Mouse (Mus musculus): ENCODE data around the gene Smoc1.

Gene Smoc1

DNA sequence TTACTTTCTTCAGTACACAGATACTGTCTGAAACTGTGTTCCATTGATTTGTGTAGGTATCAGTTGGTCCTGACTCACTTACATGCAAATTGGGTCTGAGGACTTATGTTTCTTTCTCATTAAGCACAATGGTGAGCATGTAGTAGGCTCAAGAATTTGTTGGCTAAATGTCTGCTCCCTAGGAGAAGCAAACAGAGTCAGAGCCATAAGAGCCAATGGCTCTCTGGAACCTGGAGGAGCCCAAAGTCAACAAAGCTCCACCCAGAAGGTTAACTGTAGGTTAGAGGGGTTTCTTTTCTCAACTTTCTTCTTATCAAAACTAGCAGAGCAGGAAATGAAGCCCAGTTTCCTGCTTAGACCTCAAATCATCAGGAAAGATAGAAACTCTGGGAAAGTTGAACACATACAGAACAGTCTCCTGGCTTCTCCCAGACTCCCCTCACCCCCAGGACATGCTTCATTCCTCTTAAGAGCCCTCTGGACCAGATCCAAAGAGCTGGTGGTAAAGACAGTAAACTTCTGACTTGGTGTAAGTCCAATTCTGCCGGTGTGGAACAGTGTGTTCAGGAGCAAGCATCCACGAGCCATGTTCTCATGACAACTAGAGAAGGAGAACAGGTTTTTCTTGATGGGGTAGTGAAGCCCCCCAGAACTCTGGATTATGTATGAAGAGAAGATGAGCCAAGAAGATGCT lies 51.5 kb downstream of the Smoc1 start:
- no peak for DNase-seq (ENCODE audit: low read depth, low spot score)

DNA sequence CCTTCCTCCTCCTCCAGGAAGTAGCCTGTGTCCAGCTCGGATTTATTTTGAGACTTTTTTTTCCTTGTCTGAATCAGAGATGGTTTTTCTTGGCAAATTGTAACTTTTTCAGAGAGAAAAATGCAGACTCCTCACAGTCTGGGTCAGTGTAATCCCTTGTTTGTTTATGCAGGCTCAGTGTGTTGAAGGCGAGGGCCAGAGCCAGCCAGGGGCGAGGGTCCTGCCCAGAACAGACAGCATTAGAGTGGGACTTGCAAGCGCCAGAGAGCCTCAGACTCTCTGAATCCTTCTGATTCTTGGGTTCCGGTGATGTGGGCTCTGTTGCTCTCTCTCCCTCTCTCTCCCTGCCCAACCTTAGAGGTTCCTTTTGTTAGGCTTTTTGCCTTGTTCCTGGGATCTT lies 53.7 kb downstream of the Smoc1 start:
- no peak for DNase-seq (ENCODE audit: low read depth, low spot score)

DNA sequence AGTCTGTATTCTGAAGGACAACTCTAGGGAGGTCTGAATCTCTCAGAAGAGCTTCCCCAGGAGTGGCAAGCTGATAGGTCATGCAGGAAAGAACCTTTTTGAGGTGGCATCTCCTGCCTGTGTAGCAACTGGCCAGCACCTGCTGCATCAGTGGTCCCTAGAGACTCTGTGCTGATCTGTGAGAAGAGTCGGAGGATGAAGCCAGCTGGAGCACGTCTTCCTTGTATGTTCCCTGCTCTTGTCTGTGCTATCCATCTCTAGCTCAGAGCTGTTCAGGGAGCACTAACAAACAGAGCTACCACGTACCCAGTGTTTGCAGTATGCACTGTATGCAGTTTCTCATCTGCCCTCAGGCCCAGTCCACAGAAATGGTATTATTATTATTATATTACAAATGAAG lies 54.4 kb downstream of the Smoc1 start:
- no peak for DNase-seq (ENCODE audit: low read depth, low spot score)

DNA sequence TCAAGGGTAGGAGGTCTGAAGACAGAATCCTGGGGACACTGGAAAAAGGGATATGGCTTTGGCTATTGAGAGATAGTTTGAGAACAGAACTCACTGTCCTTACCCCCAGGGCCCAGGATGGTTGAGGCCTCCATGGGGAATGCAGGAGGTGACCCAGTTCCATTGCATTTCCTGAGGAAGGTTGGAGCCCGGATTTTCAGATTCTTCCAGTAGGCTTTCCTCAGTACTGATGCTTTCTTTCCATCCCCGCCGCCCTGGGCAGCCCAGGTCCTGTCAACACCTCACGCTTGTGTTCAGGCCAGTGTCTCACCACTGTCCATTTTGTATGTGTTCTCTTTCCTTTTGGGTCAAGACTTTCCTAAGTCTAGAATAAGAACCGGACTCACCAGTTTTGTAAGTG lies 56.5 kb downstream of the Smoc1 start:
- DNase-seq (ENCODE audit: low read depth, low spot score): no peak

DNA sequence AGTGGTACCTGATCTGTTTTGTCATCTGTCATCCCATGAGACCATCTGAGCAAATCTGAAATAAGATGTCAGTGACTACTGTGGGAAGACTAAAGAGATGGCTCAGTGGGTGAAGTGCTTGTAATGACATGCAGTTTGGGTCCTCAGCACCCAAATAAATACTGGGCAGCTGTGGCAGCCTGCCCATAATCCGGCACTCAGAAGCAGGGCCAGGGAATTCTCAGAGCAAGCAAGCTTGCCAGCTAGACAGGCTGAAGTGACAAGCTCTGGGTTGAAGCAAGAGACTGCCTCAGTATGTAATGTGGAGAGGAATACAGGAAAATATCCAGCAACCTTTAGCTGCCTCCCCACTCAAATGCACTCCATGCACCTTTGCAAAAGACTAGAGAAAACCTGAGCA lies 58.6 kb downstream of the Smoc1 start:
- no peak for DNase-seq (ENCODE audit: low read depth, low spot score)

DNA sequence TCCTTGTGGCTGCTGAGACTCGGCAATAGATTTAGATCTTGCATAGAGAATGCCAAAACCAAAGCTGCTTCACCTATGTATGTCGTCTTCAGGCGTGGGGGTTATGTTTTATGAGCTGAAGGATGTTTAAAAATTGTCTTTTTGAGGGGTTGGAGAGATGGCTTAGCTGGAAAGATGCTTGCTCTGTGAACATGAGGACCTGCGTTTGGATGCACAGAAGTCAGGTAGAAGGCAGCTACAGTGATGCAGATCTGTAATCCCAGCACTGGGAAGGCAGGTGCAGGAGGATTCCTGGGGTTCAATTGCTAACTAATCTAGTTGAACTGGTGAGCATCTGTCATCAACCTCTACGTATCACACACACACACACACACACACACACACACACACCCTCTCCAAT lies 61.5 kb downstream of the Smoc1 start:
- no peak for DNase-seq (ENCODE audit: low read depth, low spot score)

DNA sequence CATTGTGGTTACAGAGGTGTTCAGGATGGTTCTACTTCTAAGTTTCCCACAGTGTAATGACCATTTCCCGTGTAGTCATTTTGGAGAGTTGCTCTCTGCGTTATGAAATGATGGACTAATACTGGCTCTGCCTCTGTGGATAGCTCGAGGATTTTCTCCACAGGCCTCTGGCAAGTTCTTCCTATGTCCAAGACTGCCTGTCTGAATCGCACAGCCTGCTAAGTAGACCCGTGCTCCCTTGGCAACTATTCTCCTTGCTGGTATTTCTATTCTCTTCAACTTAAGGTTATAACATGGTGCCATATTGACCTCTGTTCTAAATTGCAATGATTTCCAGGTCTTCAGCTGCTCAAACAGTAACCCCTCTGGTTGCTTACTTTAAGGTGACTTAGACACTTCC lies 65.0 kb downstream of the Smoc1 start:
- no peak for DNase-seq (ENCODE audit: low read depth, low spot score)

DNA sequence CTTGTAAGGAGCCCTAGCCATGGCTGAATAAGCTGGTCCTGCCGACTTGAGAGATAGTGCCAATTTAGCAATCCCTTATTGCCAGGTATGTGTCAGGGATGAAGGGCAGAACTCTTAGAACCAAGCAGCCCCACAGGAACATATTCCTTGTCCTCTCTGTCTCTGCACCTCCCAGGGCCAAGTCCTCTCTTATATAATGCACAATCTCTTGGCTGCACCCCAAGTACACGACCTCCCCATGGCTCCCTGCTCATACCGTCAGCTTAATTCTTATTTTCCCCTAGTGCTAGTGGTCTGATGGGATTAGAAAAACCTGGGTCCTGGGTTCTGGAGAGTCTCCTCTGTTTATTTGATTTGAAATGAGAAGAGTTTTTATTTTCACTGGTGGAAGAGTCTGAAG lies 66.0 kb downstream of the Smoc1 start:
- no peak for DNase-seq (ENCODE audit: low read depth, low spot score)

DNA sequence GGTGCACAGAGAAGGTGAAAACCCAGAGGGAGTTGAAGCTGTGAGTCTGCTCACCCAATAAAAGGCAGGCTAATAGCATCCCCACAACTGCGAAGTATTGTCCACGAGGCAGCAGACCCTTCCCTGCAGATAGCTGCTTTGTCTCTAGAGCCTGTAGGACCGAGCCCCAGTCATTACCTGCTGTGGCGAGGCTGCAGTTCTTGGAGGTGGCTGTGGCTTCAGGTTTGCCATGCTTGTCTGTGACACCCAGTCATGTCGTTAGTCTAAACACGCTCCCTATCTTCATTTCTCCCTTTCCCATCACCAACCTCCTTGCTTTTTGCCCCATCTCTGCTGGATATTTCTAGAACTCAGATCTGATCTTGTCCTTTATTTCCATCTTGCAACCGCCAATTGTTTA lies 66.6 kb downstream of the Smoc1 start:
- DNase-seq (ENCODE audit: low read depth, low spot score): no peak

DNA sequence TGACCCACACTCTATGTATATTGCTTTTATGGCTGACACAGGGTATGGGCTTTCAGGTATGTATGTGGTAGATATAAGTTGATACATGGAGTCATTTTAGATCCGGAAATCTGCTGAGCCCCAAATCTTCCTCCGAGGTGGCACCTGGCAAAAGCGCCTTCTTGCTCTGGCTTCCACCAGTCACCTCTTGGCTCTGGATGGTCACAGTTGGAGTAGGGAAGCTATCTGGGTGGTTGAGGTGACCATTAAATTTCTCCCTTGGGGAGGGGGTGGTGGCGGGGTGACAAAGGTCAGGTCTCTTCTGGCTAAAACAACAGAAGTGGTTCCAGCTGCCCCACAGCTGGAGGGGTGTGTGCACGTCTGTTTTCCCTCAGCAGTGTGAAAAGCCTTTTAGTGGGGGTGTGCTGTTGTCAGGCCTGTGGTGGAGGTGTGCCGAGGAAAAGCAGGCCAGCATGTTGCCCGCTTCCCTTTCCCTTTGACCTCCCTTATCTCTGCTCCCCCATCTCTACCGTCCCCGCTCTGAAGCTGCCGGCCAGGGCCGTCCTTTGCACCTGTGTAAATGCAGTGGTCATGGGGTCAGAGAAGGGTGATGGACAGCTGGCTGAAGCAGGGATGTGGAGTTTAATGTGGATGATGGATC lies 68.3 kb downstream of the Smoc1 start:
- no peak for DNase-seq (ENCODE audit: low read depth, low spot score)

DNA sequence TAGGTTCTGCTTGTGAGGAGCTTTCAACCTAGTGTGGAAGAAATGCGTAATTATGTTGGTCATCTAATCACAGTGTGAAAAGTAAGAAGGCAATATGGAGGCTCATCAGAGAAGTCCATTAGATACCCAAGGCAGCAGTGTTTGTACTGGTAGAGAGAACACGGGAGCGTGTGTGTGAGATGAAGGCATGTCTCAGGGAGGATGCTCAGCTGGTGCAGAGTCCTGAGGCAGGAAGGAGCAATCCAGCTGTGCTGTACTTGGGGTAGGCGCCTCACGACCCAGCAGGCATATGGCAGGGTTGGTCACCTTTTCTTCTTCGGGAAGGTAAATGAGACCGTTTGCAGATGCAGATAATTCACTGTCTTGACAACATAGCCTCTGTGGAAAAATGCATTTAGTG lies 70.7 kb downstream of the Smoc1 start:
- no peak for DNase-seq (ENCODE audit: low read depth, low spot score)

DNA sequence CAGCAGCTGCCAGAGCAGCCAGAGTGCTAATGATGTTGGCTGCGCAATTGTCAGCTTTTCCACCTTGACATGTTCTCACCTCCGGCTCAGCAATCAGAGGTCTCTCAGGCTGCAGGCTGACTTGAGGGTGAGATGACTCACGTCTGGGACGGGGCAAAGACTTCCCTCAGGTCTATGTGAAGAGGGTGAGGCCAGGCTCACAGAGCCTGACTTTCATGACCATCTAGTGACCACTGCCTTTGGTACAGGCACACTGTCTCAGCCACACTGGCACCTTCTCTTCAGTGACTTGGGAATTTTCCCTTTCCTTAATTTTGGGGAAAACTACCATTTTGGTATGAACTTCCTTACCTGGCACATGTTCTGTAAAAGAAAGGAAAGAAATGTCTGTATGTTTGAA lies 71.1 kb downstream of the Smoc1 start:
- no peak for DNase-seq (ENCODE audit: low read depth, low spot score)

DNA sequence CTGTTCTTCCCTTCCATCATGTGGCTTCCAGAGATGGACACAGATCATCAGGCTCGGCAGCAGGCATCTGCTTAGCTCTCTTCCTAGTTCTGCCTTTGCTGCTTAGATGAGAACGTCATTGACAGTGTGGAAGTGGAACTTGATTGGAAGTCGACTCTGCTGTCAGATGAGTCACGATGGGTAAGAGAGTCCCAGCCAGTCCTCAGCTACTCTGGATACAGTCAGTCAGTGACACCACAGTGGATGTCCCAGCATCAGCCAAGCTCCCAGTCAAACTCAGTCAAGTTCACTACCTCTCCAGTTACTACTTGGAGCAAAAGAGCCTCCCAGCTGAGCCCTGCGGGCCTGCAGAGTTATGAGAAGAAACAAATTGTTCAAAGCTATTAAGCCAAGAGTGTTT lies 72.6 kb downstream of the Smoc1 start:
- DNase-seq (ENCODE audit: low read depth, low spot score): no peak

DNA sequence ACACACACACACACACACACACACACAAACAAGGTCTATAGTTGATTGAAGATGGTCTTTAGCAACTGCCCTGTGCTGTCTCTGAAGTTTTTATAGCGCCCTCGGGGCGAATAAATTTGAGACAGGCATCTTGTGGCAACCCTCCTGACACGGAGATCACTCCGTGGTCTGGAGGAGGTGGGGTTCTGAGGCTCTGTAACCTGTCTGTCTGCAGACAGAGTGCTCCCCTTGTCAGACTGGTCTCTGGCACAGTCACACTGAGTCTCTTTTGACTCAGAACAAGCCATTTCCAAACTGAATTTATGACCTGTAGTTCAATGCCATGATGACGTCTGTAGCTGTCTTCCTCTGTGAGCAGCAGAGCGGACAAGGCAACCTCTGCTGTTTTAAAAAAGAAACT lies 75.1 kb downstream of the Smoc1 start:
- no peak for DNase-seq (ENCODE audit: low read depth, low spot score)

DNA sequence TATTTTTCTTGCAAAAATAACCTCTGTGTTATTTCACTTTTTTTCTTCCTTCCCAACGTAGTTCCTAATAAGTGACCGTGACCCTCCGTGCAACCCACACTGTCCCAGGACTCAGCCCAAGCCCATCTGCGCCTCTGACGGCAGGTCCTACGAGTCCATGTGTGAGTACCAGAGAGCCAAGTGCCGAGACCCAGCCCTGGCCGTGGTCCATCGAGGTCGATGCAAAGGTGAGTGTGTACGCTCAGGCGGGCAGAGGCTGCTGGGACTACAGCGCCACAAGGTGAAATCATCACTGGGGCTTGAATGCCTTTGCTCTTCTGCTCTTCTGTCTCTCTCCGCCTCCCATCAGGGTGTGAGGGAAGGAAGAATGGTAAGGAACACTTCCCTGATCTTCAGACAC lies 77.9 kb downstream of the Smoc1 start:
- no peak for DNase-seq (ENCODE audit: low read depth, low spot score)

DNA sequence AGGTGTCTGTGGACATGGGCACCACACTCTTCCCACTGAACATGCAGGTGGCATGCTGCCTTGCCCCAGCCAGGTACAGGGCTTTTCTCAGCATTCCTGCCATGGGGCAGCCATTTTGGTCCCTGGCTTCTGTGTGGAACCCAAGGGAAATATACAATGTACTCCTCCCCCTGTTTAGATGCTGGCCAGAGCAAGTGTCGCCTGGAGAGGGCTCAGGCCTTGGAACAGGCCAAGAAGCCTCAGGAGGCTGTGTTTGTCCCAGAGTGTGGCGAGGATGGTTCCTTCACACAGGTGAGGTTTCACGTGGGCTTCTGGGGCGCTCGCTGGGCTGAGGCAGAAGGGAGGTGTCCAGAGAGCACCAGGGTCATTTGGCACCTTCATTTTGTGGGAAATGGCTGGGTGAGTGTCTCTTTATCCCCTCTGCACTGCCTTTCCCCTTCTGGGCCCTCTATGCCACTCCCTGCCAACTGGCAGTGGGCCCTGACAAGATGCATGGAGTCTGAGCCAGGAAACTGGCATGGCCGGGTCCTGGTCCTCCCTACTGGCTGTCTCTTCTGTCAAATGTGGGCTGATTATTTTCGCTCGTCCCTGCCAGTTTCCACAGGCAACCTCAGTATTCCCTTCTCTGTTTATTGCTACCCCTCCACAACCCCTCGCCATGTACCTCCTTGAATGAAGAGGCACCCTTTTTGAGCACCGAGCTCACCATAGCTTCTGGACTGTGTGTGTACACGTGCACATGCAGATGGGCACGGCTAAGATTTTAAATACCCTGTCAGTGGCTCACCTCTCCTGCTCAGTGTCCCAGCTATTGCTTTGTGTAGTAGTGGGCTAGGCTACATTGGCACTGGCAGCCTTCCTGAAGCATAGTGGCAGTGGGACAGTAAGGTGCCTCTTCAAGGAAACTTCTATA lies 79.4 kb downstream of the Smoc1 start:
- DNase-seq (ENCODE audit: low read depth, low spot score): no peak

DNA sequence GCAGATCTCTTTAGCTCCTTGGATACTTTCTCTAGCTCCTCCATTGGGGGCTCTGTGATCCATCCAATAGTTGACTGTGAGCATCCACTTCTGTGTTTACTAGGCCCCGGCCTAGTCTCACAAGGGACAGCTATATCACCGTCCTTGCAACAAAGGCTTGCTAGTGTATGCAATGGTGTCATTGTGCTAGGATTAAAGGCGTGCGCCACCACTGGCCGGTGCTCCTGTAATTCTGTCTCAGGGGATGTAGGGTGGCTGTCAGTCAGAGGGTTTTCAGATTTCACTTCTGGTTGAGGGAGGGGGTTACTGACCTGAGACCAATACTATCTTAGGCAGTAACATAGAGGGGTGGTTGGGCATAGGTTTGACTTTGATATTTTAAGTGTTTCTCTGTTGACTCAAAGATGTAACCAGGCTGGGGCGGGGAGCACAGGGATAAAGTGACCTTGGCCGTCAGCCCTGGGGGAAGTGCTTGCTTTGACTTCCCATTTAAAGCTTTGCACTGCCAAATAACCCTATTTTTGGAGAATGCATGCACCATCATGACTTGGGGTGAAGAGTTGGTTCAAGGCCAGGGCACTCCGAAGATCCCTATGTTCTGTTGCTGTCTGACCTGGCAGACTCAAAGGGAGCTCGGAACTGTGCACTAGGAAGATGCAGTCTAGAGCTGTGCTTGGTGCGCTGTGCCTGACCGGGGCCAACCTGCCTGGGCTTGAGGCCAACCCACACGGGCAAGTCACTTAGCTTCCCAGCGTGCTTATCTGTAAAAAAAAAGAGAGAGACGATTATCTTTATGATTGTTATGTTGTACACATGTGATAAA lies 80.9 kb downstream of the Smoc1 start:
- no peak for DNase-seq (ENCODE audit: low read depth, low spot score)

DNA sequence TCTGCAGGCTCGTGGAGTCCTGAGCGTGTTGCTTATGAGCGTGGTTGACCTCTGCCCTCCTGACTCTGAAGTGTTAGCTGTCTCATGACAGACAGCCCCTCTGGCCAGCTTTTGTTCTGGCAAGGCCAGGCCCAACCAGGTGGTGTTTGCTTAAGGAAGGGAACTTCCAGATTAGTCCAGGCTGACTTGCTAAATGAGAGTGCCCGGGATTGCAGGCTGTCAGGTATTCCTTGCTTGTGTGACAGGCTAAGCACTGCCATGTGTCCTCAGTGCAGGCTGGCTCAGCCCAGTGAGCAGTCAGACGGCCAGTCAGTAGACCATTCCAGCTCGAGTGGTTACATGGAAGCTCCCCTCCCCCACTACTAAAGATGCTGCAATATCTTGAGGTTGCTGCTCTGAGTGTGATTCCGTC lies 82.0 kb downstream of the Smoc1 start:
- no peak for DNase-seq (ENCODE audit: low read depth, low spot score)

DNA sequence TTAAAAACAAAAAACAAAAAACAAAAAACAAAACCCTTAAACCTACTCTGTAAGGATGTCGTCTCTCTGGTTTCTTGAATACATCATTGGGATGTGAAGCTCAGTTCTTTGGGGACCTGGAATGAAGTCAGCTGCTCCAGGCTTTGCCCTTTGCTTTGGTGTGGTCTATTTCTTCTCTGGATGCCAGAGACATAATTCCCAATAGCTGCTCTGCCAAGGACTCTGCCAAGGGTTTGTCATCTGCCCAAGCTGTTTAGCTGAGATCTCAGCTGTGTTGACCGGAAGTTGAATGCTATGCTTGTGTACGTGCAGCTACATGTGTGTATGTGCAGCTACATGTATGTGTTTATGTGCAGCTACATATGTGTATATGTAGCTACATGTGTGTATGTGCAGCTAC lies 83.4 kb downstream of the Smoc1 start:
- DNase-seq (ENCODE audit: low read depth, low spot score): no peak

DNA sequence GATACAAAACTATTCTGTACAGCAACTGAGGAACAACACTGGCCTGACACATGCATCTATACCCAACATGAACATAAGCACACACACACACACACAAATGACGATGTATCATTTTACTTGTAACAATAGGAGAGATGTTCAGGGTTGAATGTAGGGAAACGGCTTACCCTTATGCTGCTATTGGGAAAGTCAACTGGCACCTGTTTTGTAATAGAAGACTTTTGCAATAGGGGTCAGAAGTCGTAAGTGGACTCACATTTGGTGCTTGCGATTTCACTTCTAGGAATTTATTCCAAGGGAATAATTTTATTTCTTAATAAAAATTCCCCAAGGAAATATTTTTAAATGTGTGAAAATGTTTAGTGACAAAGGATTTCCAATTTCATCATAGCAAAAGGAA lies 85.7 kb downstream of the Smoc1 start:
- DNase-seq (ENCODE audit: low read depth, low spot score): no peak

DNA sequence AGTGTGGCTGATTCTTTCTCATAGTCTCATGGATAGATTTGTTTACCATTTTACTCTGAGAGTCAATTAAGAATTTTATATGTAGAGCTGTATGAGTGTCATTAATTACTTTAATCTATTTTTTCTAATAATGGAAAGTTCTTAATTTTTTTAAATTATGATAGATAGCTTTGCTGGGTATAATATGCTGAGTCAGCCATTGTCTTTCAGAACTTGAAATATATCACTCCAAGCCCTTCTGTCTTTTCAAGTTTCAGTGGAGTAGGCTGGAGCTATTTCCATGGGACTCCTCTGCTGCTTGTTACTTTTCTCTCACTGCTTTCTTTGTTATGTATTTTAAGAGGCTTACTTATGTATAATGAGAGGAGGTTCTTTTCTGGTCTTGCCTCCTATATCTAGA lies 93.7 kb downstream of the Smoc1 start:
- DNase-seq (ENCODE audit: low read depth, low spot score): no peak

DNA sequence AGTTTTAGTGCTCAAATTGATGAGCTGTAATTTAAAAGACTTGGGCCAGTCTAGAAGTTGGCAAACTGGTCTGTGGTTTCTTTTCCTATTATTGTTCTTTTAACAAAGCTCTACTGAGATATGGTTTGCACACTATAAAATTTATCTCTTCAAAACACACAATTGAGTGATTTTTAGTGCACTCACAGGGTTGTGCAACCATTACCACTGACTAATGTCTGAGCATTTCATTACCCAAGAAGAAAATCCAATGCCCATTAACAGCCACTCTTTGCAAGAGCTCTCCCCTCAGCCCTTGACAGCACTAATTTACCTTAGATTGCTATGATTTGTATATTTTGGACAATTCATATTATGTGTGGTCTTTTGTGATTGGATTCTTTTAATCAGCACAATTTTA lies 97.2 kb downstream of the Smoc1 start:
- DNase-seq (ENCODE audit: low read depth, low spot score): no peak
